Mouse (Mus musculus): ENCODE measurements at regions not wholly inside any gene's neighbourhood (a gene's known extent, or its start where the extent isn't known, plus 50 kb on each side); places are given as distances from the start of the nearest gene placed in this dataset.

DNA sequence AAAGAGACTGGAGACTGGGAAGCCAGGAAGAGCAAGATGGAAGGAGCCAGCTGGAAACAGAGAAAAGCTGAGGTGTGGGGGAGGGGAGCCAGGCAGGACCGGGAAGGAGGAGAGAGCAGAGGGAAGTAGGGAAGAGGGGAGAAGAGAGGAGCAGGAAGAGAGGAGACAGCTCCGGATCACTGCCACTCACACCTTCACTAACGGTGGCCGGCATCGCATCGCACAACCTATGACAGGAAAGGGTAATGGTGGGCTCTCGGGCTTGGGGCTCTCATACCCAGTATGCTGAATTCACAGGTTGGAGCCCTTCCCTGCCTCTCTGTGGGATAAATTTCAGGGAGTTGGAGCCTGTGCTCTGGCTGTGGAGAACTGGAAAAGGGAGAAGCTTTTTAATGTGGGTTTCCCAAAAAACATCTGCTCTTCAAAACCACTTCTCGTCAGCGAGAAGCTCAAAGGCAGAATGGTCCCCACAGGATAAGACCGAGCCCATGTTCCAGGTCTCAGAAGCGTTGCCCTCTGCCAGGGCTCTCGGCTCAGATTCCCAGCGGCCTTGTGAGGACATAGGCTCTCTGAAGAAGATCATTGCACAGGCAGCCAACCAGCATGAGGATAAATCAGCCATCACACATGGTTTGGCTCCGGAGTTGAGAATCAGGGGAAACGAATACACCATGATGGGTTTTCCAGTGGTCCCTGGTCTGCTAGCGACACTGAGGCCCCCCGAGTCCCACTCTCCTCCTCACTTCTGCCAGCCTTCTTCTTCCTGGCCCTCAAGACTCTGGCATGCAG, 53.8 kb upstream of the Coro2b start:
- DNase-seq (ENCODE audit: low spot score), result no peak

GRCm38 (mm10) chr9:62591196-62591485, 54.3 kb upstream of the Coro2b start:
- DNase-seq (ENCODE audit: low spot score), result no peak

DNA sequence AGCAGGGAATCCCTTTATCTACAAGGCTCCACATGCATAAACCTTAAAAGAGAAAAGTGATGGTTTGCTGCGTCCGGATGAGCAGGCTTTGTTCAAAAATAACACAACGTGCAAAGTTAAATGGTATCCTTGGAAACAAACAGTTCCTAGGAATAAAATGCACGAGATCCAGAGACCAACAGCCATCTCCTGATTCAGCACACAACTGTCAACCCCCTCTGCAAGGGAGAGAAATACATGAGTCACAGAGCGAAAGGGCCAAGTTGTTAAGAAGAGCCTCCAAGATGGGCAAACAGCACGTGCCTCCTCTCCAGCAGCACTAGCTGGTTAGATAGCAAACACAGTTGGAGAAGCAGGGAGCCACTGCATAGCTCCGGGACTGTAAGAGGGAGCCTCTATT, 61.2 kb upstream of the Coro2b start:
- no peak for DNase-seq (ENCODE audit: low spot score)

- DNase-seq (ENCODE audit: low spot score), result no peak
These were observed 62.1 kb upstream of the Coro2b start for GRCm38 (mm10) chr9:62598956-62599355.

- DNase-seq (ENCODE audit: low spot score), result no peak
These were observed 67.1 kb upstream of the Itga11 start for GRCm38 (mm10) chr9:62610526-62610925.

GRCm38 (mm10) chr9:62611452-62611851, 66.2 kb upstream of the Itga11 start:
- DNase-seq (ENCODE audit: low spot score), result no peak

DNA sequence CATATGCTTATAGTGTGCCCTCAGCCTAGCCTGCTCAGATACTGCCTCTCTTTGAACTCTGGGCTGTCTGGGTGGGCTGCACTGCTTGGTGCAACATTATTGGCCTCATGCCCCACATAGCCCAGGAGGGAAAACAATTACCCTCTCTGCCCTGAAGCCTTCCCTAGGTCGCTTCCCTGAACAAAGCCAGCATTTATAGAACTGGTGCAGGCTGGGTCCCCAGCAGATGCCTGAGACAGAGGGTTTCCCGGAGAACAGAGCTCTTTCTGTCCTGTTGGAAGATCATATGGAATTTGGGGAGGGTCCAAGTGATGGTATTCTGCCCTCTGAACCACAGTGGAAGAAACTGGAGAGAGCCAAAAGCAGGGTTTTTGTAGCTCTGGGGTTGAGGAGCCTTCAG, 64.6 kb upstream of the Itga11 start:
- DNase-seq (ENCODE audit: low spot score), result no peak

DNA sequence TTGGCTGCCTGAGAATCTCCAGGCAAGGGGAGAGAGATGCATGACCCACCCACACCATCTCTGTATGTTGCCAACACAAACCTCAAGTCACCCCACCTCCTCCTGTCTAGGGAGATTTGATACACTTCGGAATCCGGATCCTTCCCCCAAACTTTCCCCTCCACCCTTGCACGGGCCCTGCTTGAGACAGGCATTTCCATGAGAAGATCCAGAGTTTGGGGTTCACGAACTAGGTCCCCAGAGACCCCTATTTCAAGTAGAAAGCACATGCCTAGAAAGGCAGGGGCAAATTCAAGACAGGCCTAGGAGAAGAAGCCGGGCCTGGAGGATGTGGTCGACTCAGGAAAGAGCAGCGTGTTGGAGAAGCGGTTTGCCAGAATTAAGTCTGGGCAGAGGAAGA, 63.8 kb upstream of the Itga11 start:
- DNase-seq (ENCODE audit: low spot score), result no peak

GRCm38 (mm10) chr9:62614950-62615349, 62.7 kb upstream of the Itga11 start:
- peak; percentile 1 for DNase-seq (ENCODE audit: low spot score)

DNA sequence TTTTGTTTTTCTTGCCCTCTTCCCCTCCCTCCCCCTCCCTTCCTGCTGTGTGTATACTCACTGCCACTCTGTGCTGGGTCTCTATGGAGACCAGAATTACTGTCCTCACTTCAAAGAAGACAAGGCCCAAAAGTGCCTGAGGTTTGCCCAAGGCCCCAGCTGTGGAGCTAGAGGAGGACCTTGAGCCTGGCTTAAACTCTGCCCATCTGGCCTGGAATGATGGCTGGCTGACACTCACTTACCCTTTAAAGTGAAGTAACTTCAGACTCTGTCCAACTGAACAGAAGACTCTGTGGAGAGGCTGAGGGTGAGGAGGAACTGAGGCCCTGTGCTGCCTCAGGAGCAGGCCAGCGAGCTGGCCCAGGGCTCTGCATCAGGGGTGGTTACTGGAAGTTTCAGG, 61.8 kb upstream of the Itga11 start:
- peak; percentile 2 for DNase-seq (ENCODE audit: low spot score)

DNA sequence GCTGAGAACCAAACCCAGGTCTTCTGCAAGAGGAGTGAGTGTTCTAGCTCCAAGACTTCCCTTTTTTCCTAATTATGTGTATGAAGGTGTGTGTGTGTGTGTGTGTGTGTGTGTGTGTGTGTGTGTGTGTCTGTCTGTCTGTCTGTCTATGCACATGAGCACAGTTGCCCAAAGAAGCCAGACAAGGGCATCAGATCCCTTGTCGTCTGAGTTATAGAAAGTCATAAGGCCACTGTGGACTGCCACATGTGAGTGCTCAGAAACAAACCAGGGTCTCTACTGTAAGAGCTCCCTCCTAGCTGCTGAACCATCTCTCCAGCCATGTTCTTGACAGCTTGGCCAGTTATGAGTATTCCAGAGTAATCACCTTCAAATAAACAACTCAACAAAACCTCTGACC, 58.6 kb upstream of the Itga11 start:
- no peak for DNase-seq (ENCODE audit: low spot score)

GRCm38 (mm10) chr9:62620901-62621445, 56.7 kb upstream of the Itga11 start:
- no peak for DNase-seq (ENCODE audit: low spot score)

DNA sequence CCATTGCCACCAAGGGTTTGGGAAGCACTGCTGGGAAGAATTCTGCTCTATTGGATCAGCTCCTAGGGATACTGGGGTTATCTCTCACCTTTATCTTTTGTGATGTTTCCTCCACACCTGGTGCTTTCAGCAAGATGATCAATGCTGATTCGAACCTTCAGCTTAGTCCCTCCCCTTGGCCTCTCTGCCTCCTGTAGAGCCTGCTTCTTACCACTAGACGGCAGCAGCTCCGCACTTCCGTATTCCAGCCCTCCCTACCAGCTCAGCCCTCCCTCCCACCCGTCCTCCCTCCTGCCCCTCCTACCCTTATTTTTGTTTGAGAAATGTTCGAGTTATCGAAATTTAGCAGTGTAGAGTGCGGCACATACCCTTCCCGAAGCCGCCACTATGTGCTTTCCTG, 55.5 kb upstream of the Itga11 start:
- peak; percentile 6 for DNase-seq (ENCODE audit: low spot score)

DNA sequence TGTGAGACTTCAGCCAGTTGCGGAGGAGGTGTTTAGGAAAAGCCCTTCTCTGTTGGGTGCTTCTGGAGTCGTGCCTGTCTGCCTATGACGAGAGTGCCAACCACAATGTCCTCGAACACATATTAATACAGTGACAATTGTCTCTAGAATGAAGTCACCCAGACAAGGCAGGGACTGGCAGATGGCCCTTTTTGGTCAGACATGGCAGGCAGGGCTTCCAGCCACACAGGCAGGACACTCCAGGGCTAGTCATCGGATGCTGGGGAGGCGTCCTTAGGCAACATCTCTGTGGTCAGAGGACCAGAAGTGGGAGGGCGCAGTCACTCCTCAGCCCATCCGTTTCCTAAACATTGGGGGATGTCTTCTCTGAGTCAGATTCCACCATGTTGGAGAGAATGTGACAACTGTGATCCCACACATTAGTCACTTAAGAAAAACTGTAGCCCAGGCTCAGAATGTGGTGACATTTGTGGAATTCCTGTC, 53.0 kb upstream of the Itga11 start:
- DNase-seq (ENCODE audit: low spot score), result no peak

DNA sequence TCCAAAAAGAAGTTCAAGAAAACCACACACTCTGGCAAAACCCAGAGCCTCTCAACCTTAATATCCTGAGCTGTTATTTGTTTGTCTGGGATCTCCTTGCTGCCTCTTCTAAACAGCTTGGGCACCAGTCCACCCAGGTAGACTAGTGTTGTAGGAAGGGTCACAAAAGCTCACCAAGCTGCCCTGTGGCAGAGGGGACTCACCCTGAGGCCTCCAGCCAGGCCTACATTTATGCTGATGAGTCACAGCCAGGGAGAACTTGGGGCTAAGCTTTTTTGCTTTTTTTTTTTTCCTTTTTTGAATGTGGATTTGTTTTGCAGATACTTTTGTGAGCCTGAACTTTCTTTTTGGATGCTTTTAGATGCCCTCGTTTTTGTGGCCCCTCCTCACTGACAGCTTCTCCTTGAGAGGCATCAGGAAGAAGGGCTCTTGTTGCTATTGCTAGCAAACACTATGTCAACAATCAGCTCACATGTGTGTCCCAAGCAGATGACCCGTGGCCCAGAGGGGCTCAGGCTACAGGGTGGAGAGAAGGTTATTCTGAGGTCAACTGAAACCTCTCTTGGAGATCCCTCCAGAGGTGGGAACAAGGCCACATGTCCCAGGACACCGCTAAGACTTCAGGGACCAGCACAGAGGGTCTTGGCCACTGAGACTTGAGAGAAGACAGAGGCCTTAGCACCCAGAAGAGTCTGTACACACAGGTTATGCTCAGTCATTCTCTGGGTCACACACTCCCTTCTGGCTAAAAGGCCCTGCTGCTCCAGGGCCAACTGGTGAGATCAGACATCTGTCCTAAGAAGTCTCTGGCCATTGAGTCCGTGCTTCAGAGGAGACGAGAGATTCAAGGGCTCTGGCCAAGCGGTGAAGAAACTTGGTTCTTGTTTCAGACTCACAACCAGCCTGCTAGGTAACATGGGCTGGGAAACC, 50.3 kb upstream of the Itga11 start:
- DNase-seq (ENCODE audit: low spot score), result no peak
